8 mouse cellular contexts compared by ENCODE assay signal in genomic region chr8:70315624-70316510, GRCm38 (mm10). TPM values are rescaled to one million over a fixed set of nuclear protein-coding genes. Genes with fewer than 3 reads are reported as not detected.
DNase-seq lines count a peak whose midpoint lies in the region; ATAC-seq and TF ChIP-seq lines count a peak whose summit lies in the region.

TSS of gene Cers1 (plus strand) at chr8:70315775.

- H3K9me3 ChIP-seq in embryonic facial prominence, embryonic 11.5 days (replicated peaks; ENCODE audit: control insufficient read depth, low read length): no peaks in the 10 kb centered on the region
- H3K9me3 ChIP-seq in liver, embryonic 12.5 days (replicated peaks): no peaks in the 10 kb centered on the region
- no peaks in the 10 kb centered on the region for H3K9me3 ChIP-seq in neural tube, embryonic 13.5 days

- no peaks in the 10 kb centered on the region for H3K27me3 ChIP-seq in embryonic facial prominence, embryonic 11.5 days (ENCODE audit: control insufficient read depth, insufficient read depth, low read length)
- H3K27me3 ChIP-seq in heart, adult 2 months (ENCODE audit: control insufficient read depth, insufficient read depth, low read length): no peaks in the 10 kb centered on the region
- H3K27me3 ChIP-seq in liver, embryonic 12.5 days (replicated peaks): peaks cover 51% of the 10 kb centered on the region
- no peaks in the 10 kb centered on the region for H3K27me3 ChIP-seq in neural tube, embryonic 13.5 days

- H3K9ac ChIP-seq in embryonic facial prominence, embryonic 11.5 days (replicated peaks; ENCODE audit: low read length): peak within 1 kb of the TSS; percentile 58
- peak within 1 kb of the TSS; percentile 68 for H3K9ac ChIP-seq in heart, adult 2 months (ENCODE audit: low read depth, low read length)
- peak within 1 kb of the TSS; percentile 70 for H3K9ac ChIP-seq in liver, embryonic 12.5 days
- H3K9ac ChIP-seq in neural tube, embryonic 13.5 days: peak within 1 kb of the TSS; percentile 84

- peak; percentile 44 for DNase-seq in urinary bladder, postnatal 25 days (ENCODE audit: low spot score)
- no peak for DNase-seq in urinary bladder, postnatal 10 days (ENCODE audit: low spot score)
- peak; percentile 82 for DNase-seq in embryonic facial prominence, embryonic 11.5 days (ENCODE audit: low spot score)
- peak; percentile 71 to 72 for DNase-seq in heart, adult 2 months
- DNase-seq in kidney, postnatal 10 days: peak; percentile 81
- peak; percentile 59 to 64 for DNase-seq in thymus, postnatal 36 days

- peak; percentile 54 for ATAC-seq in embryonic facial prominence, embryonic 11.5 days (replicated peaks; ENCODE audit: insufficient number of reproducible peaks, low FRiP score, low TSS enrichment, low read depth)
- peak; percentile 33; the same call in 1 of the 2 replicates for ATAC-seq in liver, embryonic 12.5 days
- ATAC-seq in neural tube, embryonic 13.5 days (ENCODE audit: low read depth): peak; percentile 58

- H3K4me2 ChIP-seq in embryonic facial prominence, embryonic 11.5 days (ENCODE audit: low read depth, low read length): peak within 1 kb of the TSS; percentile 76
- H3K4me2 ChIP-seq in liver, embryonic 12.5 days: peak within 1 kb of the TSS; percentile 86
- H3K4me2 ChIP-seq in neural tube, embryonic 13.5 days: peak within 1 kb of the TSS; percentile 82

- H3K36me3 ChIP-seq in embryonic facial prominence, embryonic 11.5 days (replicated peaks; ENCODE audit: control insufficient read depth, insufficient read depth, low read depth, low read length): peaks cover 3% of the 10 kb centered on the region
- H3K36me3 ChIP-seq in heart, adult 2 months (ENCODE audit: control insufficient read depth, insufficient read depth, low read length): no peaks in the 10 kb centered on the region
- H3K36me3 ChIP-seq in liver, embryonic 12.5 days: peaks cover 30% of the 10 kb centered on the region
- peaks cover 54% of the 10 kb centered on the region for H3K36me3 ChIP-seq in neural tube, embryonic 13.5 days

- H3K4me3 ChIP-seq in embryonic facial prominence, embryonic 11.5 days (ENCODE audit: low read depth, low read length): peak within 1 kb of the TSS; percentile 52
- peak within 1 kb of the TSS; percentile 53 for H3K4me3 ChIP-seq in heart, adult 2 months
- H3K4me3 ChIP-seq in liver, embryonic 12.5 days: peak within 1 kb of the TSS; percentile 58
- H3K4me3 ChIP-seq in neural tube, embryonic 13.5 days: peak within 1 kb of the TSS; percentile 68

- no peak for TF ChIP-seq POLR2A in heart, adult 2 months (IDR thresholded peaks at IDR 0.05; ENCODE audit: insufficient read depth, low read depth, low read length)

- 3% methylated on average over 65 of the region's 66 CpGs for WGBS in embryonic facial prominence, embryonic 11.5 days
- 6% methylated on average over 66 of the region's 66 CpGs for WGBS in heart, adult 2 months
- 4% methylated on average over 66 of the region's 66 CpGs for WGBS in liver, embryonic 12.5 days (ENCODE audit: insufficient replicate concordance)
- 1% methylated on average over 66 of the region's 66 CpGs for WGBS in neural tube, embryonic 13.5 days

- peak within 1 kb of the TSS; percentile 62; the same call in 1 of the 2 replicates for H3K27ac ChIP-seq in embryonic facial prominence, embryonic 11.5 days (replicated peaks; ENCODE audit: low read depth, low read length)
- no peak within 1 kb of the TSS for H3K27ac ChIP-seq in heart, adult 2 months
- H3K27ac ChIP-seq in liver, embryonic 12.5 days: no peak within 1 kb of the TSS
- peak within 1 kb of the TSS; percentile 93 for H3K27ac ChIP-seq in neural tube, embryonic 13.5 days (replicated peaks)

- no peak for TF ChIP-seq EP300 in heart, adult 2 months (IDR thresholded peaks at IDR 0.05; ENCODE audit: insufficient read depth, low read depth, low read length)

- peaks cover 7% of the 10 kb centered on the region for H3K4me1 ChIP-seq in embryonic facial prominence, embryonic 11.5 days (ENCODE audit: control insufficient read depth, insufficient read depth, low read length)
- no peaks in the 10 kb centered on the region for H3K4me1 ChIP-seq in heart, adult 2 months (ENCODE audit: control insufficient read depth, insufficient read depth, low read length)
- peaks cover 22% of the 10 kb centered on the region for H3K4me1 ChIP-seq in liver, embryonic 12.5 days
- peaks cover 37% of the 10 kb centered on the region for H3K4me1 ChIP-seq in neural tube, embryonic 13.5 days (replicated peaks)

- TF ChIP-seq CTCF in heart, adult 2 months (IDR thresholded peaks at IDR 0.05): no peak

- intact Hi-C loops in heart, adult 2 months (cut with DNase I): no loop called here

- no peaks in the 10 kb centered on the region for H3K79me2 ChIP-seq in heart, adult 2 months (replicated peaks; ENCODE audit: control insufficient read depth, insufficient read depth, low read length)

RNA-seq across cellular contexts. Expression of gene Cers1, which starts in this region (rescaled TPM):
- polyA plus RNA-seq in embryonic facial prominence, embryonic 11.5 days (2014; fragmentation: Nextera tagmentation; extraction: Ambion mirVana): 3.9 and 4.0 TPM in 2 replicates
- under 1 TPM; 0.34 to 0.64 TPM for total RNA-seq in heart, adult 2 months (2021)
- 0.97 and 1.2 TPM in 2 replicates for polyA plus RNA-seq in heart, adult 2 months (2012; rRNA removed)
- polyA plus RNA-seq in liver, embryonic 12.5 days (2016; fragmentation: Nextera tagmentation; extraction: Ambion mirVana): 0.45 and 0.63 TPM in 2 replicates
- polyA plus RNA-seq in neural tube, embryonic 13.5 days (2015; fragmentation: Nextera tagmentation; extraction: Ambion mirVana): 23.3 and 26.2 TPM in 2 replicates

Comparison
In these comparisons a context has a peak if more than half of its experiments do, and no peak if none do; other contexts are left out.
1. Peak in ATAC-seq, H3K4me3 ChIP-seq, H3K9ac ChIP-seq and H3K4me2 ChIP-seq in liver, embryonic 12.5 days; RNA of the gene not detected or under 1 TPM.
2. H3K27ac ChIP-seq: peak in embryonic facial prominence, embryonic 11.5 days (single experiment) and neural tube, embryonic 13.5 days (single experiment); none in heart, adult 2 months (single experiment) and liver, embryonic 12.5 days (single experiment).
3. Peak in every context shown above with its lines, with median percentiles within 50 percentile points of each other: ATAC-seq, H3K4me2 ChIP-seq, H3K4me3 ChIP-seq and H3K9ac ChIP-seq.